Mouse (Mus musculus) midbrain, embryonic 16.5 days (tissue): ENCODE measurements around the gene Mrps10. TPM values are rescaled to one million over a fixed set of nuclear protein-coding genes. Genes with fewer than 3 reads are reported as not detected.
"Not testable (repeated sequence)": the region's sequence is repeated elsewhere in the genome, so short reads cannot be mapped to it uniquely, and the experiment has no call there.

ENCODE experiments used
- ATAC-seq: fragments of 200-750 bp; cut with Nextera tagmentation; 2 replicates; pipeline ENCODE4 v1.8.0; 2017; ENCODE audit warnings: moderate TSS enrichment
- H3K27ac ChIP-seq: fragments of 300-500 bp; sonication (generic); 2 replicates; pipeline ENCODE4 v1.5.1; 2014; ENCODE audit warnings: mild to moderate bottlenecking, low read length, mixed read lengths
- H3K27me3 ChIP-seq: fragments of 300-500 bp; sonication (generic); 2 replicates; pipeline ENCODE4 v1.6.1; 2014; ENCODE audit warnings: low read depth, low read length, mixed read lengths; ENCODE audit not compliant: control insufficient read depth, insufficient read depth
- H3K36me3 ChIP-seq: fragments of 300-500 bp; sonication (generic); 2 replicates; pipeline ENCODE4 v1.6.1; 2014; ENCODE audit warnings: mild to moderate bottlenecking, low read length, moderate library complexity, mixed read lengths; ENCODE audit not compliant: control insufficient read depth, insufficient read depth
- H3K4me1 ChIP-seq: fragments of 300-500 bp; sonication (generic); 2 replicates; pipeline ENCODE4 v1.6.1; 2014; ENCODE audit warnings: mild to moderate bottlenecking, low read length, mixed read lengths; ENCODE audit not compliant: control insufficient read depth, insufficient read depth
- H3K4me2 ChIP-seq: fragments of 300-500 bp; sonication (generic); 2 replicates; pipeline ENCODE4 v1.6.1; 2014; ENCODE audit warnings: mild to moderate bottlenecking, low read length, mixed read lengths
- H3K4me3 ChIP-seq: fragments of 300-500 bp; sonication (generic); 2 replicates; pipeline ENCODE4 v1.5.1; 2014; ENCODE audit warnings: low read depth, mild to moderate bottlenecking, low read length, moderate library complexity, mixed read lengths
- H3K9ac ChIP-seq: fragments of 300-500 bp; sonication (generic); 2 replicates; pipeline ENCODE4 v1.6.1; 2014; ENCODE audit warnings: low read depth, low read length, mixed read lengths
- H3K9me3 ChIP-seq: fragments of 300-500 bp; sonication (generic); replicated peaks from 2 replicates; pipeline ENCODE4 v1.6.1; 2014; ENCODE audit warnings: mild to moderate bottlenecking, low read length, mixed read lengths; ENCODE audit not compliant: control insufficient read depth, poor library complexity, severe bottlenecking
- WGBS: fragments of 180-500 bp; shearing (Covaris S2); extraction: QIAGEN DNeasy Blood & Tissue Kit; methylation state at CpG from one replicate; pipeline ENCODE4 v1.1.7; 2014; 5-methylcytosine and 5-hydroxymethylcytosine counted together
- polyA plus RNA-seq: library from polyadenylated mRNA; unstranded; fragments of >200 nt; fragmentation: Nextera tagmentation; extraction: Ambion mirVana; gene quantifications from 2 replicates; pipeline ENCODE4 v1.2.1, GENCODE M21; 2015

Gene Mrps10
- polyA plus RNA-seq, 1 experiment from 2014 or later: 67.6 TPM

DNA sequence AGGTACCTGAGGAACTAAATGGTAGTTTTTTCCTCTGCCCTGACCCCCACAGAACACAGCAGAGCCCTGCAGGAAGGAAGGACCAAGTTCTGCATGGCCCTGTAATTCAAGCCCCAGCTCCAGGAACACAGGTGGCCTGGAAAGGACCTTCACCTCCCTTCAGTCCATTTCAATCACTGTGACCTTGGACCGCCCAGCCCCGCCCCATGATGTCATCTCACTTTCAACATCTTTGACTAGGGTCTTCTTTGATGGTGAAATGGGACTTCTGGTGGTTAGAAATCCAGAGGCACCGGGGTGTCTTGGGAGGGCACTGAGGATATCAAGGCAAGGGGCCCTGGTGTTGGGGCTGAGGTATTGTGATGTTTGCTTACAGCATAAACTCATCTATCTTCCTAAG, 52.9 kb downstream of the Mrps10 start:
- Histone ChIP-seq H3K27ac (no peak overlapping the region), H3K9me3 (no peaks in the 10 kb centered on the region), H3K27me3 (no peaks in the 10 kb centered on the region), H3K9ac (no peak overlapping the region), H3K4me2 (no peak overlapping the region), H3K4me1 (no peaks in the 10 kb centered on the region), H3K36me3 (no peaks in the 10 kb centered on the region), H3K4me3 (no peak overlapping the region)
- 81% methylated on average over 3 of the region's 3 CpGs for WGBS
- ATAC-seq: no peak

- H3K9me3 ChIP-seq, H3K4me2 ChIP-seq, H3K27ac ChIP-seq, H3K9ac ChIP-seq, H3K4me1 ChIP-seq, H3K27me3 ChIP-seq, ATAC-seq, H3K36me3 ChIP-seq, H3K4me3 ChIP-seq: not testable (repeated sequence)
- WGBS: 90% methylated on average over 1 of the region's 1 CpGs
Observed at GRCm38 (mm10) chr17:47422616-47423015, 53.9 kb downstream of the Mrps10 start.

- no peaks in the 10 kb centered on the region for H3K36me3 ChIP-seq
- no peaks in the 10 kb centered on the region for H3K27me3 ChIP-seq
- 78% methylated on average over 6 of the region's 6 CpGs for WGBS
- no peak overlapping the region for H3K27ac ChIP-seq
- no peaks in the 10 kb centered on the region for H3K9me3 ChIP-seq
- ATAC-seq: no peak
- H3K9ac ChIP-seq: no peak overlapping the region
- no peak overlapping the region for H3K4me3 ChIP-seq
- 0 out of 2 replicates have a peak, but pooled peaks cover 3% of the 10 kb centered on the region for H3K4me1 ChIP-seq
- no peak overlapping the region for H3K4me2 ChIP-seq
Observed at GRCm38 (mm10) chr17:47424186-47424585, 55.5 kb downstream of the Mrps10 start.

DNA sequence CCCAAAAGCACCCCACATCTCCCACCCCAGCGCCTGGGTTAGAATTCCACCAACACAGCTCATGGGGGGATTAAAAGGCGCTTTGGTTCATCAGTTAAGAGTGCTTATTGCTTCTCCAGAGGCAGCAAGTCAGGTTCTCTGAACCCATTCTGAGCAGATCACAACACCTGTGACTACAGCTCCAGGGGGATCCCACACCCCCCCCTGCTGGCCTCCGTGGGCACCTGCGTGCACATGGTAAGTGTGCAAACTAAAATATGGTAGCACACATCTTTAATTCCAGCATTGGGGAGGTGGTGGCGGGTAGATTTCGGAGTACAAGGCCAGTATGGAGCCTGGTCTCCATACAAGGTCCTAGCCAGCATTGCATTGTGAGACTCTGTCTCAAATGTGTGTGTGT, 58.6 kb downstream of the Mrps10 start:
- 77% methylated on average over 6 of the region's 6 CpGs for WGBS
- Histone ChIP-seq H3K27me3 (no peaks in the 10 kb centered on the region), H3K4me2 (no peak overlapping the region), H3K27ac (no peak overlapping the region), H3K9me3 (no peaks in the 10 kb centered on the region), H3K9ac (no peak overlapping the region), H3K4me1 (0 out of 2 replicates have a peak, but pooled peaks cover 3% of the 10 kb centered on the region), H3K36me3 (no peaks in the 10 kb centered on the region), H3K4me3 (no peak overlapping the region)
- ATAC-seq: no peak

DNA sequence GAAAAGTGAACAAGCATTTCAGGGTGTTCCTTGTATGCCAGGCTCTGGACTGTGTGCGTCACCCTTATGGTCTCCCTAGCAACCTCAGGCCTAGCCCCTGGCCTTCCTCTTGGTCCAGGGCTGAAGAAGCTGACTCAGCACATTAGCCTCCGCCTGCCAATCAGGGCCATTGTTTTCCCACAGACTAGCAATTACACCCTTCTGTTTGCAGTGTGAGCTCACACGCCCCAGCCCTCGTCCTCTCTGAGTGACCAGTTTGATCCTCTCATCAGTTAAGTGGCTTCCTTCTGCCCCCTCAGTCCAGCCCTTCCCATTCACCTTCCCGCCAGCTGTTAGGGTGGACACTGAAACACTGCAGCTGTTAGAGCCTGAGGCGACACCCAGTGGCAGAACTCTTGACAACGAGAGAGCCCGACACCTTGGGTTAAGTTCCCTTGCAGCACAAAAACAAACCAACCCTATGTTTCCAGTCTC, 60.2 kb downstream of the Mrps10 start:
- Histone ChIP-seq H3K9ac (no peak overlapping the region; the same call in 1 of the 2 replicates), H3K4me1 (0 out of 2 replicates have a peak, but pooled peaks cover 3% of the 10 kb centered on the region), H3K9me3 (no peaks in the 10 kb centered on the region), H3K36me3 (no peaks in the 10 kb centered on the region), H3K4me3 (no peak overlapping the region), H3K27me3 (no peaks in the 10 kb centered on the region), H3K4me2 (peak overlapping the region; percentile 34), H3K27ac (no peak overlapping the region)
- WGBS: 5% methylated on average over 8 of the region's 8 CpGs
- peak; percentile 62; the same call in 1 of the 2 replicates for ATAC-seq

DNA sequence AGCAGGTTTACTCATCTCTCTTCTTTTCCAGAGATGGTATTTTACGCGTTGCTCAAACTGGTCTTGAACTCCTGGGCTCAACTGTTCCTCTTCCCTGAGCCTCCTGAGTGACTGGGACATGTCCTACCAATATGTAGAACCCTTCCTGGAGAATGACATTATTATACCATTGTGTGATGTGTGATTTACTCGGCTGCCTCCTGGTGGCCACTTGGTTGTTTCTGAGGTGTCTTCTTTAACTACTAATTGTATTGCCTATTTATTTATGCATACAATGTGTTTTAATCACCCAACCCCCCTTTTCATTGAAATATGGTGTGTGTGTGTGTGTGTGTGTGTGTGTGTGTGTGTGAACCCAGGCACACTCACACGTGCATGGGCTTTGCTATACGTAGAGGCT, 62.1 kb downstream of the Mrps10 start:
- no peaks in the 10 kb centered on the region for H3K27me3 ChIP-seq
- H3K36me3 ChIP-seq: no peaks in the 10 kb centered on the region
- H3K4me1 ChIP-seq: 0 out of 2 replicates have a peak, but pooled peaks cover 3% of the 10 kb centered on the region
- H3K9ac ChIP-seq: no peak overlapping the region
- WGBS: 68% methylated on average over 5 of the region's 5 CpGs
- H3K4me3 ChIP-seq: no peak overlapping the region
- no peaks in the 10 kb centered on the region for H3K9me3 ChIP-seq
- no peak overlapping the region for H3K27ac ChIP-seq
- H3K4me2 ChIP-seq: no peak overlapping the region
- no peak for ATAC-seq

Other genes with a start within 250 kb of the Mrps10 start
- 0.33 and 0.37 TPM in 2 replicates for gene Guca1b, start 16.5 kb downstream of the Mrps10 start, polyA plus RNA-seq
- gene Guca1a, start 31.7 kb downstream of the Mrps10 start, polyA plus RNA-seq: 0.29 and 0.50 TPM in 2 replicates
- 0.09 and 0.17 TPM in 2 replicates for gene AI661453, start 67.7 kb downstream of the Mrps10 start, polyA plus RNA-seq
- gene 1700001C19Rik, start 68.5 kb downstream of the Mrps10 start, polyA plus RNA-seq: 0.46 and 0.50 TPM in 2 replicates
- gene Taf8, start 133.4 kb downstream of the Mrps10 start, polyA plus RNA-seq: 19.8 and 20.8 TPM in 2 replicates
- gene Ccnd3, start 136.2 kb downstream of the Mrps10 start, polyA plus RNA-seq: 58.4 and 61.4 TPM in 2 replicates
- 38.6 and 40.7 TPM in 2 replicates for gene Bysl, start 242.6 kb downstream of the Mrps10 start, polyA plus RNA-seq
- 47.0 and 47.7 TPM in 2 replicates for gene Med20, start 242.7 kb downstream of the Mrps10 start, polyA plus RNA-seq
- 1.3 and 2.0 TPM in 2 replicates for gene Gm20517, start 242.7 kb downstream of the Mrps10 start, polyA plus RNA-seq